Mouse (Mus musculus): ENCODE data around the gene Pde6d.
A peak's percentile ranks its signal among the peaks of the same experiment; 100 is the strongest.
"Not testable (repeated sequence)": the region's sequence is repeated elsewhere in the genome, so short reads cannot be mapped to it uniquely, and the experiment has no call there.

Pde6d gene

DNA sequence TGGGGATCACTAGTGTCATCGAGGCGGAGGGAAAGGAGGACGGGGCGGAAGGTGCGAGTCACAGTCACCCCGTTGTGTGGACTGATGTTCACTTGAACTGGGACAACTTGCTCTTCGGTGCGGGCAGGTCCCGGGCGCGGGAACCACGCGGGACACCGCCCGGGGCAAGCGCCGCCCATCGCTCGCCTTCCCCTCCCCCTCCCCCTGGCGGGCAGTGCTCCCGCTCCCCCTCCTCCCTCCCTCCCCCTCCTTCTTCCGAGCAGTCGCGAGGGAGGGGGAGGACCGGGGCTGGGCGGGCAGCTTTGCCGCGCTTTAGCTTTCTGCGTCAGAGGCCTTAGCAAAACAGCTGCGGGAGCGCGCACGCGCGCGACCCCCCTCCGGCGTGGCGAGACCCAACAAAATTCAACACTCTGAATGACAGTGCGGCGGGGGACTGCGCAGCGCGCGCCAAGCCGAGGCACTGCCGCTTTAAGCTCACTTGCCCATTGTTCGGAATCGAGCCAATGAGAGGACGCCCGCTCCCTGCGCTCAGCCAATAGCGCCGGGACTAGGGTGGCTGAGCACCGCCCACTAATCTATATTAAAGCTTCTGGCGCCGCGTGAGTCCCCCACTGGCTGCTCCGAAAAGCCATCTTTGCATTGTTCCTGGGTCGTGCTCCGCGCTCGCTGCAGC is 56.2 kb downstream of the Pde6d start, which contains the start of gene Ptma:
TSS of gene Ptma (plus strand) at position 611 of the 673 bp plus-strand sequence.
- DNase-seq (ENCODE audit: low spot score), result peak; percentile 99

GRCm38 (mm10) chr1:86525499-86526115 is 56.8 kb downstream of the Pde6d start:
- DNase-seq (ENCODE audit: low spot score), result peak; percentile 55

- DNase-seq (ENCODE audit: low spot score), result peak; percentile 99
Measured at GRCm38 (mm10) chr1:86524619-86525498, 57.6 kb downstream of the Pde6d start.

- no peak for DNase-seq (ENCODE audit: low spot score)
Measured at GRCm38 (mm10) chr1:86523776-86524618, 58.4 kb downstream of the Pde6d start.

DNA sequence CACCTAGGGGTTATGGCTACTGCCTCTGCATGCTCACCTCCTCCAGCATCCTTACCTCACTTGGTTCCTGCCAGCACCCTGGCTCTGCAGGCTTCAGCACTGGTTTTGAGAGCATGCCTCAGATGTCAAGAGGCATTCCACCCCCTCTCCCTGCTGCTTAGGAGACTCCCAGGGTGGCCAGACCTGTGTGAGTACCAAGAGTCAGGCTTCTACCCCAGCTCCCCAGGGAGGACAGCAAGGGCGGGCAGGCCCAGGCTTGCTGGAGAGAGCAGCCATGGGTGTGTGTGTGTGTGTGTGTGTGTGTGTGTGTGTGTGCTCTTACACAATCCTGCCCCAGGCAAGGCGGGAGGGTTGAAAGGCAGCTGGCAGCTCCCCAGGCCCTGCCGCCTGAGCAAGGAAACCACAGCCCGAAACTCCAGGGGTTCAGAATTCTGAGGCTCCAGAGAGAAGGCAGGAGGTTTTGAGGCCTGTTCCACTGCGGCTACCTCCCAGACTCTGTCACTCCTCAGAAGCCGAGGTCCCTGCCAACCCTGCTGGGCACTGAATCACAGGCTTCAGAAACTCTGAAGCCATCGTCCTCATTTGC is 60.0 kb downstream of the Pde6d start:
- peak; percentile 46 for DNase-seq (ENCODE audit: low spot score)

DNA sequence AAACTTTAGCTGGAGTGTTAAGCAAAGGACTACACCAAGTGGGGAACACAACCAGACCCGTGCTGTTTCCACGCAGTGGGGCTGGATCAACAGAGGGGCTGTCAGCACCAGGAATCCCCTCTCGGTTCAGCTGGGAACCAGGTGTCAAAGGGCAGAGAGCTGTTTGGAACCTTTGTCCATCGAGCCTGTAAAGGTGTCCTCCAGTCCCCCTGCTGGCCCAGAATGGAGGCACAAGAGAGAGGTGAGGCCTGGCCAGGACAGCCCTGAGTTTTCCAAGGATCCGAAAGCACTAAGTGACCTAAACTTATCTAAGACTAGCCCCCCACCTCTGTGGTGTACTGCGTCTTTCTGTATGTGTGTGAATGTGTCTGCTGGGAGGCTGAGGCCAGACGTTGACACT is 62.1 kb downstream of the Pde6d start:
- no peak for DNase-seq (ENCODE audit: low spot score)

- DNase-seq (ENCODE audit: low spot score), result no peak
Measured at GRCm38 (mm10) chr1:86517076-86517475, 65.4 kb downstream of the Pde6d start.

GRCm38 (mm10) chr1:86515715-86516410 is 66.6 kb downstream of the Pde6d start:
- no peak for DNase-seq (ENCODE audit: low spot score)

- not testable (repeated sequence) for DNase-seq (ENCODE audit: low spot score)
Measured at GRCm38 (mm10) chr1:86513031-86513430, 69.4 kb downstream of the Pde6d start.

- DNase-seq (ENCODE audit: low spot score), result no peak
Measured at GRCm38 (mm10) chr1:86512154-86512720, 70.2 kb downstream of the Pde6d start.

DNA sequence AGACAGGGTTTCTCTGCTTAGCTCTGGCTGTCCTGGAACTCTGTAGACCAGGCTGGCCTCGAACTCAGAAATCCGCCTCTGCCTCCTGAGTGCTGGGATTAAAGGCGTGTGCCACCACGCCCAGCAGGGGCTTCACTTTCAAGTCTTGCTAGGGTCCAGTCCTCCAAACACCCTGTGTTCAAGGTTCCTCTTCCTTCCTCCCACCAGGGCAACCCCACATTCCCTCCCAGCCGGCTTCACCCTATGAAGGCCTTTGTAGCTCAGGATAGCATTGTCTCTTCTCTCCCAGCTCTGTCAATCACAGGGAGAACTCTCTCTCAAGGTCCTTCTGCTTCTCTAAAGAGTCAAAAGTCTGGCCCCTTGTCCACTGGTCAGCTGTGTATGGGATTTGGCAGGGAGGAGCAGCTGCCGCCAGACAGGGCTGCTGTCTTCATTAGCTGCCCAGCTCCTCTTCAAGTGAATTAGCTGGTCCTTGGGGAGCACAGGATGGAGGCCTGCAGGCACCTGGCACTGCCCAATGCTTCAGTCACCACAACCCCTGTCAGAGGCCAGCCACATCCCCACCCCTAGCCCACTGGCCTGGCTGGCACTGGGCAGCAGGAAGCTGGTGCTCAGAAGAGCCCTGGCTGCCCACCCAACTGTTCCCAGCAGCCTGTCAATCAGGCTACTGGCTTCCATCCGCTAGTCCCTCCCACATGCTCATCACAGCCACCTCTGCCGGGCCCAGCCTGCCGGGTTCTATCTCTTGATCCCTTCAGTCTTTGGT is 71.6 kb downstream of the Pde6d start:
- no peak for DNase-seq (ENCODE audit: low spot score)

- no peak for DNase-seq (ENCODE audit: low spot score)
Measured at GRCm38 (mm10) chr1:86510266-86510665, 72.2 kb downstream of the Pde6d start.

GRCm38 (mm10) chr1:86509410-86509809 is 73.0 kb downstream of the Pde6d start:
- DNase-seq (ENCODE audit: low spot score), result peak; percentile 73

DNA sequence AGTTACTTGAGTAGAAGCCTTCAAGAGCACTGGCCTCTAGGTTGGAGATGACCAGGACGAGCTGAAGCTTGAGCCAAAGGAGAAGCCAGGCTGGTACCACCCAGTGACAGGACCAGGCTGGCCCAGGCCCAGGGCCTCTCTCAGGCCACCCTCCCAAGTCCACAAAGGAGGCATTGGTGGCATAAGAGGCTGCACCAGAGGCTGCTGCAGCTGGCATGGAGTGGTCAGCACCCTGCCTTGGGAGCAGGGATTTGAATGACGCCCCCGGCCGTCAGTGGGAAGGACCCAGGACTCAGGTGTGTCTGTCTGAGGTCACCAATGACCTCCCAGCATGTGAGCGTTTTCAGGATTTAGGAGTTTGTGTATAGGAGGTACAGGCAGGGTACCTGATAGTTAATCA is 74.6 kb downstream of the Pde6d start:
- no peak for DNase-seq (ENCODE audit: low spot score)

- DNase-seq (ENCODE audit: low spot score), result no peak
Measured at GRCm38 (mm10) chr1:86506420-86506819, 76.0 kb downstream of the Pde6d start.

DNA sequence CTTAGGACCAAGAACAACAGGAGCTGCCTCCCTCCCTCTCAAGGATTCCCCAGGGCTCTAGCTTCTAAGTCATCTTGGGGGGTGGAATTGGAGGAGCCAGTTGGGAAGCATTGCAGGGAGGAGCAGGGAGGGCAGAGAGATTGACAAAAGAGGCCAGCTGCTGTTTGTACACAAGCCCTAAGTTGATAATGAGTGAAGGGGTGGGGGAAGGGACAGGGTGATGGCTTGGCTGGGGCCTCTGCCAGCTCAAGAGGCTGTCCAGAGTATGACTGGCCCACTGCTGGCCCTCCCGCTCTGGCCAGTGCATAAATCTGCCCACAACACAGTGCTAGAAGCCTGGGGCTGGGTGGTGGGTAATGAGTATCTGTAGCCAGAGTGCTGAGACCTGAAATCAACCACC is 77.0 kb downstream of the Pde6d start:
- DNase-seq (ENCODE audit: low spot score), result no peak

- DNase-seq (ENCODE audit: low spot score), result no peak
Measured at GRCm38 (mm10) chr1:86504697-86505421, 77.6 kb downstream of the Pde6d start.

DNA sequence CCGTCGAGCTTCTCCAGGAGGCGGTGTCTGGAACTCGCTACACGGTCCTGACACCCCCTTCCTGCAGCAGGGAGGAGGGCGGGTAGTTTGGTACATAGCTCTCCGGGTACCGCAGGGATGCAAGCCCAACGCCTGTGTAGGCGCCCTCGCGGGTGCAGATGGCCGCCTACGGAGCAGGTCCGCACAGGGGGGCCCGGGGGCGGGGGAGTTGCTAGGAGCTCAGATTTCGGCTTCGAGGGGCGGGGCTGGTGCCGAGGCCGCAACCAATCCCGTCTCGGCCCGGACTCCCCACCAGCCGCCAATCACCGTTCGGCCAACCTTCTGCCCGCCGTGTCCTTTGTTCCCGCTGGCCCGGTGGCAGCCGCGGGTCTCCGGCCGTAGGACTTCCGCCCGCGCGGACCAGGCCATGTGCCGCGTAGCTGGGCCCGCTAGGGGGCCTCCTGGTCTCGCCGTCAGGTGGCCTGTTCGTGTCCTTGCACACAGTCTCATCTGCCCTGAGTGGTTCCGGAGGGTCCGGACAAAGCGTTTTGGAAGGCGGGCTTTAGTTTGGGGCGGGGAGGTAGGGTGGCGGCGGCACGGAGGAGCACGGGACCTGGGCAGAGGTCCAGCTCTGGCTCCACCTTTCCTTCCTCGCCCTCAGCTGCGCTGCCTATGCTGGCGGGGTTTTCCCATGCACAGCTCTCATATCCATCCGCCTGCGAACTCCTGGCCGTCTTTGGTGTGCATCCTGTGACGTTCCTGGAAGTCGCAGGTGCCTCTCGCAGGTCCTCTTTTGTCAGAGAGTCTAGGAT is 78.3 kb downstream of the Pde6d start:
- DNase-seq (ENCODE audit: low spot score), result peak; percentile 95

All from ovary, adult 18-20 months (tissue).